Mouse (Mus musculus) gastrocnemius, postnatal 25 days (tissue): Measurements from ENCODE around the gene Bri3. TPM values are rescaled to one million over a fixed set of nuclear protein-coding genes. Genes with fewer than 3 reads are reported as not detected.

Source experiments
- DNase-seq: peaks from one replicate; pipeline ENCODE4 v3.0.0; 2022
- long read RNA-seq, 2 experiments: library from polyadenylated mRNA; stranded (forward); transcript quantifications; one replicate each; pipeline ENCODE4 v2.0.0; 2021
- total RNA-seq, 2 experiments: library from RNA; stranded (reverse); gene quantifications; 1 replicate in 1 of 2; 2 replicates in 1 of 2; pipeline ENCODE4 v1.2.3; 2021

Bri3 gene
- 10 to 100 TPM; 36.0 to 43.5 TPM for total RNA-seq
- long read RNA-seq, experiment 1, transcript Bri3-201 (3 exons, 955 nt) = major isoform, 11 of 17 reads
- long read RNA-seq, experiment 1, partial matches to known transcripts = 4 of 17 reads
- long read RNA-seq, experiment 1, other reads (novel, unspliced or antisense) = 2 of 17 reads
- long read RNA-seq, experiment 2, transcript Bri3-201 (3 exons, 955 nt) = major isoform, 10 of 16 reads
- long read RNA-seq, experiment 2, partial matches to known transcripts = 2 of 16 reads
- long read RNA-seq, experiment 2, other reads (novel, unspliced or antisense) = 4 of 16 reads

- DNase-seq = no peak
Observed at GRCm38 (mm10) chr5:144243901-144244487, at the start of gene Bri3. Gene Bri3, plus strand, starts transcription at chr5:144244437.

- DNase-seq = no peak
Observed at GRCm38 (mm10) chr5:144195567-144195966, 48.7 kb upstream of the Bri3 start.

DNA sequence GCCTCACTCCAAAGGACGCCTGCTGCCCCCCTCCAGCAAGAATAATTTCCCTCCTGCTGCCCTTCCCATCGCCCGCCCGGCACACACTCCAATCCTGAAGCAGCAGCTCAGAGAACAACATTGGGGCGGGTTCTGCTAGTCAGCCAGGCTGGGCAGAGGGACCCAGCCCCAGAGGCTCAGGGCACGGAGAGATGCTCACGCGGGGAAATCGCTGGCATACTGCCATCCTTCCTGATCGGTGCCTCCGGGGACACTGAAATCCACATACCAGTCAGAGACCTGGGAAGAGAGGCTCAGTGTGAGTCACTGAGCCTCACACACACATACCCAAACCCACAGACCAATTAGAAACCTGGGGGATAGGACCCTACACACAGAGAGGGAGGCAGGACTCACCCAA, 43.6 kb upstream of the Bri3 start:
- DNase-seq = no peak

- no peak for DNase-seq
Observed at GRCm38 (mm10) chr5:144202430-144202829, 41.8 kb upstream of the Bri3 start.

DNA sequence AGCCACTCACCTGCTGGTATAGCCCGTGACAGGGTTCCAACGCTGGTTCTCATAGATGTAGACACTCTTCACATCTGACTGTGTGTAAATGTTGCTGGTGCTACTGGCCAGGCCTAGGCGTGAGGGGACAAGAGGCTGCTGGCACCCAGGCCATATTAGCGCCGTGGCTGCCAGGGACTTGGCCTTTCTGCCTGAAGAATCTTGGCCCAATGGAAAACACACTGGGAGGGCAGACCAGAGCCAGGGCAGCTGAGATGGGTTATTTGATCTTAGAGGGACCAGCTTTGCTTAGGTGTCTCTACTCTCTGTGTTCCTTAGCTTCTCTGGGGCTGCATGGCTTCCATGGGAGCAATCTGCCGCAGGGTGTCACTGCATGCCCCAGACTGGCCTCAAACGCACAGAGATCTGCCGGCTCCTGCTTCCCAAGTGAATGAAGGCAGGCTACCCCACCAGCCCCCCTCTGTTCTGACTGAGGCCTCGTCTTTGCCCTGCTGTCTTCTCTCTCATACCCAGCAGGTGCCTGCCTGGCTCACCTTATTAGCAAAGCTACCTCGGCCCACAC, 40.8 kb upstream of the Bri3 start:
- DNase-seq = peak; percentile 75

- no peak for DNase-seq
Observed at GRCm38 (mm10) chr5:144204303-144204702, 39.9 kb upstream of the Bri3 start.

GRCm38 (mm10) chr5:144204911-144205310, 39.3 kb upstream of the Bri3 start:
- DNase-seq = no peak

GRCm38 (mm10) chr5:144206069-144206468, 38.2 kb upstream of the Bri3 start:
- DNase-seq = no peak

- DNase-seq = no peak
Observed at GRCm38 (mm10) chr5:144207478-144207877, 36.8 kb upstream of the Bri3 start.

- DNase-seq = no peak
Observed at GRCm38 (mm10) chr5:144214453-144214852, 29.8 kb upstream of the Bri3 start.

- no peak for DNase-seq
Observed at GRCm38 (mm10) chr5:144215992-144216391, 28.2 kb upstream of the Bri3 start.

- no peak for DNase-seq
Observed at GRCm38 (mm10) chr5:144218061-144218460, 26.2 kb upstream of the Bri3 start.

- no peak for DNase-seq
Observed at GRCm38 (mm10) chr5:144219306-144219705, 24.9 kb upstream of the Bri3 start.

DNA sequence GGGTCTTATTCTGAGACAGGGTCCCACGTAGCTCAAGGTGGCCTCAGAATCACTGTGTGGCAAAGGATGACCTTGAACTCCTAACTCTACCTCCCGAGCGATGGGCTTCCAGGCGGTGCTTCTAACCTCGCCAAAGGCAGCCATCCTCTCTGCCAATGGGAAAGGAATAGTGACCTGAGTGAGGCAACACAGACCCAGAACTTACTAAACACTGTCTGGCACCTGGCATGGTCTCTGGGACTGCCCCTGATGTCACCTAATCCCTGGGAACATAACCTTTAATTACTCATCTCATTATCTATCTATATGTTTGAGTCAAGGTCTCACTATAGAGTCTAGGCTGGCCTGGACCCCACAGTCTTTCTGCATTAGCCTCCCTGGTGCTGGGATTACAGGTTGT, 24.3 kb upstream of the Bri3 start:
- DNase-seq = no peak

GRCm38 (mm10) chr5:144221305-144221704, 22.9 kb upstream of the Bri3 start:
- no peak for DNase-seq

DNA sequence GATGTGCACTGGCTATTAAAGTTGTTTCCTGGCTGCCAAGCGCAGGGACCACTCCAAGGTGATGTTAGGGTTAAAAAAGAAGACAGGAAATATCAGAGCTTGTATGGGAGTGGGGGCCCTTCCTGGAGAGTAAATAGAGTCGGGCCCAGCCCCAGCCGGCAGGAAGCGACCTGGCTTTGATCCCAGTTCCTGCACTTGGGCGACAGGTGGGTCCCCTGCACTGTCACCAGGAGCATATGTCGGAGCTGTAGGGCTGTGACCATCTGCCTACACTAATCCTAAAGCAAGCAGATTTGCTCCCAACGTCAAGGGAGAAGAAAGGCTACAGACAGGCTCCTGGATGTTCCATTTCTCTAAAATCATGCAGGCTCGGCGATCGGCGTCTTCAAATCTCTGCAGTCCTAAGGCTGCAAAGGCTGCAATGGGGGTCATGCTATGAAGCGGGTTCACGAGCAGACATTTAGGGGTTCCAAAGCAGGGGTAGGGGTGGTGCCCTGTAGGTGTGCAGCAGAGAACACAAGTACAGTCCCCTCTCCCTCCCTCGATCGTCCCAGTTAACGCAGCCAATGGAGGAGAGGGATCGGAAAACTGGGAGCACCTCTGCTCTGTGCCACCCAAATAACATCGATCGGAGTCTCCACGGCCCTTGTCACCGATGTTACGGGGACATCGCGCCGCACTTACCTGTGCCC, 21.3 kb upstream of the Bri3 start:
- DNase-seq = peak; percentile 49

- peak; percentile 93 for DNase-seq
Observed at GRCm38 (mm10) chr5:144223503-144223862, 20.8 kb upstream of the Bri3 start, which contains the start of gene Tecpr1. Gene Tecpr1, minus strand, starts transcription at chr5:144223615.

- no peak for DNase-seq
Observed at GRCm38 (mm10) chr5:144223899-144224816, 20.1 kb upstream of the Bri3 start.

DNA sequence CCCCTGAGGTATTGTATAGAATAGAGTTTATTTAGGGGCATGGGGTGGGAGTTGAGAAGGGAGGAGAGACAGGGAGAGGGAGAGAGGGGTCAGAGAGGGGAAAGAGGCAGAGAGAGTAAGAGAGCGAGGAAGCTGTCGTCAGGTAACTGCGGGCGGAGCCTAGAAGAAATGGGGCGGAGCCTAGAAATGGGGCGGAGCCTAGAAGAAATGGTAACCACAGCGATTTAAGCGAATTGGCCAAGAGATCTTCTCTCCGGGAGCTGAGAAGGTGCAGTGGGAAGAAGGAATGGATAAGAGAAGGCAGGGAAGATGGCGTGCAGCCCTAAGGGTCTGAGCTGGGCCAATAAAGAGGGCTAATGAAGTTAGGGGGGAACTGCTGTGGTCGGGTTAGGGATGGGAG, 18.0 kb upstream of the Bri3 start:
- DNase-seq = no peak

DNA sequence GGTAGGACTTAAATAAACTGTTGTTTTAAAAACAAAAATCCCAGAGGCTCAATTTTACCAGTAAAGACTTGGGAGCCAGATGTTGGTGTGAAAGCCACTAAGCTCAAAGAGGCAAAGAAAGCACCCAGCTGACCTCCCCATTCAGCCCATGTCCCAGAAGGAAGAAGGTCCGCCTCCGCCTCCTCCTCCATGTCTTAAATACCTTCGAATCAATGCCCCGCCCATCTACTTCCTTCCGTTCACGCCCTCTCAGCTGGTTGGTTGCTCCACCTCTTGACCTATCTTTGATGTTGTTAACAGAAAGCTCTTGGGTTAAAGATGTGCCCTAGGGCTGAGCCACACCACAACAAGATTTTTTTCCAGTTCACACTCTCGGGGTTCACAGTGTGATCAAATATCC, 14.0 kb upstream of the Bri3 start:
- no peak for DNase-seq

DNA sequence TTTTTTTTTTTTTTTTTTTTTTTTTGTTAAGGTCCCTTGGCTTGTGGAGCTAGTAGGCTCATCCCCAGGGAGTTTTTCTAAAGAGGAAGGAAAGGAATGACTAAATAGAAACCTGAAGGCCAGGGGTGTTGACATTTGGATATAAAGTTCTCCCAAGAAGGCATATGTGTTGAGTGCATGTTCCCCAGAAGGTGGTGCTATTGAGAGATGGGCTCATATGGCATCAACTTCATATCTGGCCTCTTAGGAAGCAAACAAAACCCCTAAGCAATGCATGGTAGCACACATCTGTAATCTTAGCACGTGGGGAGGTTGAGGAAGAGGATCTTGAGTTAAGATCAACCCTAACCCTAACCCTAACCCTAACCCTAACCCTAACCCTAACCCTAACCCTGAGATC, 12.8 kb upstream of the Bri3 start:
- no peak for DNase-seq

GRCm38 (mm10) chr5:144232531-144232930, 11.7 kb upstream of the Bri3 start:
- DNase-seq = no peak
